Mouse (Mus musculus) ES-Bruce4 (cell line): ENCODE measurements around the gene Eif4g3. TPM values are rescaled to one million over a fixed set of nuclear protein-coding genes. Genes with fewer than 3 reads are reported as not detected.

Source experiments
- H3K27ac ChIP-seq: 2 replicates; pipeline ENCODE4 v1.5.1; 2012; ENCODE audit warnings: low read length, inconsistent platforms; ENCODE audit not compliant: insufficient read depth
- H3K27me3 ChIP-seq: 2 replicates; pipeline ENCODE4 v1.6.1; 2012; ENCODE audit warnings: mild to moderate bottlenecking, low read length, inconsistent platforms; ENCODE audit not compliant: control insufficient read depth, poor library complexity, insufficient read depth, severe bottlenecking
- H3K36me3 ChIP-seq: 2 replicates; pipeline ENCODE4 v1.6.1; 2012; ENCODE audit warnings: inconsistent platforms, mild to moderate bottlenecking, low read length, moderate library complexity; ENCODE audit not compliant: control insufficient read depth, poor library complexity, insufficient read depth, severe bottlenecking
- H3K4me1 ChIP-seq: one replicate; pipeline ENCODE4 v1.8.1; 2011; ENCODE audit warnings: low read length; ENCODE audit not compliant: control insufficient read depth, insufficient read depth
- H3K4me3 ChIP-seq: 2 replicates; pipeline ENCODE4 v1.5.1; 2011; ENCODE audit warnings: low read depth, mild to moderate bottlenecking, low read length
- H3K9ac ChIP-seq: 2 replicates; pipeline ENCODE4 v1.6.1; 2012; ENCODE audit warnings: low read depth, mild to moderate bottlenecking, inconsistent platforms; ENCODE audit not compliant: poor library complexity, severe bottlenecking
- H3K9me3 ChIP-seq: replicated peaks from 2 replicates; pipeline ENCODE4 v1.6.1; 2012; ENCODE audit warnings: mild to moderate bottlenecking, low read length, inconsistent platforms; ENCODE audit not compliant: control insufficient read depth, poor library complexity, insufficient read depth, severe bottlenecking
- CTCF ChIP-seq: IDR thresholded peaks from one replicate; pipeline ENCODE4 v1.8.1; 2011; ENCODE audit warnings: low read depth, low read length
- EP300 ChIP-seq: IDR thresholded peaks from 2 replicates; pipeline ENCODE4 v1.6.1; 2011; ENCODE audit warnings: low read depth, low read length; ENCODE audit not compliant: insufficient read depth
- POLR2A ChIP-seq: IDR thresholded peaks from one replicate; pipeline ENCODE4 v1.8.1; 2011; ENCODE audit warnings: low read length; ENCODE audit not compliant: insufficient read depth
- polyA plus RNA-seq: library from polyadenylated mRNA; stranded (reverse); fragments of >200 nt; gene quantifications from 2 replicates; pipeline ENCODE4 v1.2.4, GENCODE M21; 2011; ENCODE audit warnings: low read depth; ENCODE audit not compliant: missing spikeins, insufficient read depth, insufficient read length

The Eif4g3 gene
- polyA plus RNA-seq, 1 experiment, result 71.7 TPM

DNA sequence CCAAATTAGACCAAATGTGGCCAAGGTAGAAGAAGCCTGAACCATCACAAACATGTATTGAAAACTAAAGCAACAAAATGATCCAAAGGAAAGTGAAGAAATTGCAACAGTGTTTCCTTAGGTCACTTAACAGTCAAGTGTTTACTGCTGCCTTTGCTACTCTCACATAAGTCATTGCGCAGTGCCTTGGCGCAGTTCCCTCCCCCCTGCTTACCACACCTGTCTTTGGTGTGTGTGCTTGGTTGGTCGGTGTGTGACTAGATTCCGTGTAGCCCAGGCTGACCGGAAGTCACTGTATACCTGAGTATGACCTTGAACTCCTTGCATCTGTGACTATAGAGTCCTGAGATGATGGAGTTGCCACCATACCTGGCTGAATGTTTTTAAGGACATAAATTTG lies 186.6 kb downstream of the Eif4g3 start:
- H3K9ac ChIP-seq, result no peak overlapping the region
- H3K27me3 ChIP-seq, result no peaks in the 10 kb centered on the region
- TF ChIP-seq EP300 (no peak), POLR2A (no peak), CTCF (no peak)
- no peaks in the 10 kb centered on the region for H3K4me1 ChIP-seq
- peaks cover 10% of the 10 kb centered on the region for H3K36me3 ChIP-seq
- H3K9me3 ChIP-seq, result no peaks in the 10 kb centered on the region
- H3K4me3 ChIP-seq, result no peak overlapping the region
- H3K27ac ChIP-seq, result no peak overlapping the region

DNA sequence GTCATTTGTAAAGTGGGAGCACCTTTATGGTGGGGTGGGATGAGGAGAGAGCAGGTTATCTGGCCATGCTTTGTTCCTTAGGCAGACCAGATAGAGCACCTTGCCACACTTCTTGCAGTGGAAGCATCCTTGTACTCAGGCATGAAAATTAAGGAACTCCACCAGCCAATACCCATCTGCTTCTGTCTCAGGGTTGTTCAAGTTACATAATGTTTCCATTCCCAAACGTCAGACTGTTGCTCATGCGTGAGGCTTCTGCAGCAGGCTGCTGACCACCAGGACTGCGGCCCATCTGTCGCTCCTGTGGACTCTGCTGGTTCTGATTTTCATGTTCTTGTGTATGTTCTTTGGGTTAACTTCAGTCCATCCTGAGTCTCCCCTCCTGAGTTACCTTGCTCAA lies 187.9 kb downstream of the Eif4g3 start:
- Histone ChIP-seq H3K9ac (no peak overlapping the region), H3K4me3 (no peak overlapping the region), H3K27ac (no peak overlapping the region), H3K27me3 (no peaks in the 10 kb centered on the region), H3K36me3 (peaks cover 9% of the 10 kb centered on the region), H3K9me3 (no peaks in the 10 kb centered on the region), H3K4me1 (no peaks in the 10 kb centered on the region)
- TF ChIP-seq EP300 (no peak), POLR2A (no peak), CTCF (no peak)

DNA sequence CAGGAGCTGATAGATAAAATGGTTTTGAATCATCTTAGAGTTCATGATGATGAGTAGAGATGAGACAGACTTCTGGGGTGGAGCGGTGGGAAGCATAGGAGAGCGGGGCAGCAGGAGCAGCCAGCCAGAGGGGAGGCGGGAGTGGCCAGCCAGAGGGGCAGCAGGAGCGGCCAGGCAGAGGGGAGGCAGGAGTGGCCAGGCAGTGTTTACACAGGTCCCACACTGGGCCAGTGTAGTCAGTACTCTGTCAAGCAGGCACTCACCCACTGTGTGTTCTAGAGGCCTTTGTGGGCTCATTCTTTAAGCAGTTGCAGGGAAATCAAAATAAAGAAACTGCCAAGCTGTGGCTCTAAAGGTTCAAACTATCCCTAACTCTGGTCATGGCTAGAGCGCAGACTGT lies 191.2 kb downstream of the Eif4g3 start:
- H3K9ac ChIP-seq, result no peak overlapping the region
- no peak overlapping the region for H3K4me3 ChIP-seq
- no peak for TF ChIP-seq EP300
- no peak for TF ChIP-seq POLR2A
- no peak for TF ChIP-seq CTCF
- no peaks in the 10 kb centered on the region for H3K9me3 ChIP-seq
- H3K27me3 ChIP-seq, result no peaks in the 10 kb centered on the region
- no peaks in the 10 kb centered on the region for H3K4me1 ChIP-seq
- H3K27ac ChIP-seq, result no peak overlapping the region
- peaks cover 5% of the 10 kb centered on the region; the same call in 1 of the 2 replicates for H3K36me3 ChIP-seq

DNA sequence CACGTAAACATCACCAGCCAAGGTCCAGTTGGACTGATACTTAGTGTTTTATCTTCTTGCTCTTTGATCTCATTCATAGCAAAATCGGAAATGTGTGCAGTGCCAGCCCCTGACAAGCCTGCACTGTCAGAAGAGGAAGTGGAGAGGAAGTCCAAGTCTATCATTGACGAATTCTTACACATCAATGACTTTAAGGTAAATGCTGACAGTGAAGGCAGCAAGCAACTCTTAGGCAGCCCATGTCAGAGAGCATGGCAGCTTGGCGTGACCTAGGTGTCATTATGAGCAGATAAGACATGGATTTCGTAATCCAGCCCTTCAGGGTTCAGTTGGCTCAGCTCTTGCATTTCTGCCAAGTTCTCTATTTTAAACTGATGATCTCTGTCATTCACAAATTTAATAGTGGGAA lies 191.8 kb downstream of the Eif4g3 start:
- H3K4me1 ChIP-seq, result no peaks in the 10 kb centered on the region
- TF ChIP-seq CTCF, result no peak
- TF ChIP-seq EP300, result no peak
- no peak for TF ChIP-seq POLR2A
- H3K9ac ChIP-seq, result no peak overlapping the region
- no peaks in the 10 kb centered on the region for H3K9me3 ChIP-seq
- H3K4me3 ChIP-seq, result no peak overlapping the region
- no peaks in the 10 kb centered on the region for H3K27me3 ChIP-seq
- peaks cover 5% of the 10 kb centered on the region; the same call in 1 of the 2 replicates for H3K36me3 ChIP-seq
- H3K27ac ChIP-seq, result no peak overlapping the region

DNA sequence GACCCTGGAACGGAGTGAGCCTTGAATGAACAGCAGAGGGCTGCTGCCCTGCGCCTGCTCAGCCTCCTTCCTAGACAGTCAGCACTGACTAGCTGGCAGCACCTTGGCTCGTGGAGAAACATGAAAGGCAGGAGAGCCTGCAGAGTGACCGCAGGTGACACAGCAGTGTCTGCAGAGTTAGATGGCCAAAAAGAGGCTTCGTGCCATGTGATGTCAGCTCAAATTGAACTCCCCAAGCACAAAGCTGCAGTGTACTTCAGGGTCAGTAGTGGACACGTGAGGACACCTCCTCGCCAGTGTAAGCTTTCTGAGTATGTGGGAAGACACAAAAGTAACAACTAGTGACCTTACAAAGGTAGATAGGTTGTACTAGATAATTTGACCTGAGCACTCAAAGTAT lies 193.1 kb downstream of the Eif4g3 start:
- Histone ChIP-seq H3K27ac (no peak overlapping the region), H3K36me3 (peaks cover 4% of the 10 kb centered on the region; the same call in 1 of the 2 replicates), H3K4me3 (no peak overlapping the region), H3K27me3 (no peaks in the 10 kb centered on the region), H3K4me1 (no peaks in the 10 kb centered on the region), H3K9me3 (no peaks in the 10 kb centered on the region), H3K9ac (no peak overlapping the region)
- TF ChIP-seq EP300 (no peak), CTCF (no peak), POLR2A (no peak)

DNA sequence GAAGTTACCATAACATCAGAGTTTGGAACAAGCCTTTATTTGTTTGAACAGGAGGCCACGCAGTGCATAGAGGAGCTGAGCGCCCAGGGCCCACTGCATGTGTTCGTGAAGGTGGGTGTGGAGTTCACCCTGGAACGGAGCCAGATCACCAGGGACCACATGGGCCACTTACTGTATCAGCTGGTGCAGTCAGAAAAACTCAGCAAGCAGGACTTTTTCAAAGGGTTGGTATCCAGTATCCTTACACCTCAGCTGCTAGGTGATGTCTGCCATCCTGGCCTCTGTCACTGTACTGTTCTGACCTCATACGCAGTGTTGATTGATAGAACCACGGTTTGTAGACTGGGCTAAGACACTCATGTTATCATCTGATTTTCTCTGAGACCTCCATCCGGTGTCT lies 195.2 kb downstream of the Eif4g3 start:
- Histone ChIP-seq H3K9ac (no peak overlapping the region), H3K27ac (no peak overlapping the region), H3K27me3 (no peaks in the 10 kb centered on the region), H3K4me3 (no peak overlapping the region), H3K36me3 (no peaks in the 10 kb centered on the region), H3K9me3 (no peaks in the 10 kb centered on the region), H3K4me1 (no peaks in the 10 kb centered on the region)
- TF ChIP-seq EP300 (no peak), CTCF (no peak), POLR2A (no peak)
